Mouse (Mus musculus): ENCODE measurements at regions not wholly inside any gene's neighbourhood (a gene's known extent, or its start where the extent isn't known, plus 50 kb on each side); places are given as distances from the start of the nearest gene placed in this dataset.
A peak's percentile ranks its signal among the peaks of the same experiment; 100 is the strongest.

DNA sequence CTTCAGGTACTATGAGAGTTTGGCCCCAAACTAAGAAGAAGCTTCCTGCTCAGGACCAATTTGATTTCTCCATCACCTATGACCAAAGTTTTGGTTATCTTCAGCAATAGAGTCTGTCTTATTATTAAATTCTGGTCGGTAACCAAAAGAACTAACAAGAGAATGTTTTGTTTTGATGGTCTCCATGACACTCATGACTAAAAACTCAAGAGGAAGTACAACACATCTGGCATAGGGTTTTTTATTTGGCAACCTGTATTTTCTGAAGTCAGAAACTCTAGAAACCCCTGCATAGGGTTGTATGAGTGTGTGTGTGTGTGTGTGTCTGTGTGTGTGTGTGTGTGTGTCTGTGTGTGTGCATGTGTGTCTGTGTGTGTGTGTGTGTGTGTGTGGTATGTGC lies 310.5 kb downstream of the Ptprc start:
- DNase-seq (ENCODE audit: low read depth, low spot score), result peak; percentile 8

DNA sequence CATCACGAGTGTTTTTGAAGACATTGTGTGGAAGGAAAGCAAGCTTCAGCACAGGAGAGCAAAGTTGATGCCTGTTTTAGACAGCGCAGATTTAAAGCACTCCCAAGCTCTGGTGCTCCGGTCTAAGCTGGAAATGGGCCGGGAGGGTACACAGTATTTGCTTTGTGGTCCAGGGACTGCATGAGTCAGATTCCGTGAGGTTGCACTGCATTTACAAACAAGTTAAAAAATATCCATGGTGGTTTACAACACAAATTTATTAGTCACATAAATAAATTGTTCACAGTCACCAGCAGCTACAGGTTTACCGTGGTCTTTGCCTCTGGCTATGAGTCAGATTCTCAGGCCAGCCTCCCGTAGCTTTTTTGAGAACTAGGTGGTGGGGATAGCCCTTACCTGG lies 312.0 kb downstream of the Ptprc start:
- DNase-seq (ENCODE audit: low read depth, low spot score), result no peak

DNA sequence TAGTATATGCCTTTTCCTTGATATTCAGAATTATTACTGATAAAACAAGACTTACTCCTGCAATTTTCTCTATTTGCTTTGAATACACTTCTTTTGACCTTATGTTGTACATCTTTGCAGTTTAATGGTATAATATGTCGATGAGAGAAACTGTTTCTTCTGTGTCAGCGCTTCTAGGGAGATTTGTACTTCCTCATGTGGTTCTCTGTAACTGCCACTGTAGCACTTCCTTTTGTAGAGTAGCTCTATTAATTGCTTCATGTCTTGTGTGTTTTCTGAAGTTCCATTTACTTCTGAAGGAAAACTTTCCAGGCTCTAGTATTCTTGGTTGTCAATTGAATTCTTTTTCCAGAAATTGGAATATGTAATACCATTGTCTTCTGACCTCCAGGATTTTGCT lies 323.2 kb downstream of the Ptprc start:
- DNase-seq (ENCODE audit: low read depth, low spot score), result no peak

DNA sequence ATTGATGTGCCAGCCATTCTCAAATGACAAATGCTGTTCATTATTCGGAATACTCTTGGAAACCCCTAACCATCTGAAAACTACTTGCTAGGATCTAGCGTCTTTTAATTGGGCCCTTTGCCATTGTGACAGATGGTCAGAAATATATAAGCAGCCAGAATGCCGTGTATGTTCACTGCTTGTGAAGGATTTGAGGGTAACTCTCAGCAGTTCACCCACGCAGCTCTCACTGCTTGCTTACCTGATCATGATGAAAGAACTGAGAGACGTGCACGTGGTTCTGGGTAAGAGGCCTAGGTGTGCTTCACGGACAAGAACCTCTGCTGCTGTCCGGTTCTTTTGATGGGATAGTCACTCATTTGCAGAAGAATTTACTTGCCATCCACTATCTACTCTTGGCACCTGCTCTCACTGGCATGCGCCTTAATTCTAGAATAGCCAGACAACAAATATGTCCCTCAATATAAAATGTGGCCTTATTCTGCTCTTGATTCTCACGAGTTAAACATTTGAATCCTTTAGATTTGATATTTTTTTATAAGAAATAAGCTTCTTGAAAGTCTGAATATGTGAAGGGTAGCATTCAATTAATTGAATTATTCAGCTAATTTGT lies 328.1 kb downstream of the Ptprc start:
- DNase-seq (ENCODE audit: low read depth, low spot score), result no peak

DNA sequence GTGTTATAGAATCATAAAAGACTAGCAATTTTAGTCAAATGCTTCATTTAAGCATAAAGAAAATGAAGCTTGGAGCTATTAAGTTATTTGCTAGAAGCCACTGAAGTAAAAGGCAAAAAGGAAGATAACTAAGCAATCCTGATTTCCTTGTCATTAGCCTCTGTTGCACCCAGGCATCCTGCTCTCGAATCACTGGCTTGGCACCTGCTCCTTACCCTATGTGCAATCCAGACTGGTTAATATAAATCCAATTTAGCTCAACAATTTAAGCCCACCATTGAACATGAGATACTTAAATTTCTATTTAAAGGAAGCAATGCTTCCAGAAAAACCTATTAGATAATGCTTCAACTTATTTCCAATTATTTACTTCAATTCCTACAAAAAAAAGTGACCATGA lies 328.7 kb downstream of the Ptprc start:
- no peak for DNase-seq (ENCODE audit: low read depth, low spot score)

DNA sequence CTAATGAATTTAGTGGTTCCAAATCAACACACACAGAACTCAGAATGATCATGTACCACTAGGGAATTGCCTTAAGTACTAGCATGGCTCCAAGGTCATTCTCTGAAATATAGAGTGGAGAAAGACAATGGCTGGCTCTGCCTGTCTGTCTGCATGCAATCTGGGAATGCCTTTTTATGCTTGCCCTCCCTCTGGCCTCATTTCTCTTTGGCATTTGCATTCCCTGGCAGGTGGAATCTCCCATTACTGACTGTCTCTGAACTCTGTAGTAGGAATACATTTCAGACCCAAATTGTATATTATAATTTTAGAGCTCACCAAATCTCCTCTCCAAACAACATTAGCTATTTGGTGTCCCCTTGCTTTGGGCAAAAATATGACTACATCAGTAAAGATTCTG lies 335.0 kb downstream of the Ptprc start:
- DNase-seq (ENCODE audit: low read depth, low spot score), result no peak

DNA sequence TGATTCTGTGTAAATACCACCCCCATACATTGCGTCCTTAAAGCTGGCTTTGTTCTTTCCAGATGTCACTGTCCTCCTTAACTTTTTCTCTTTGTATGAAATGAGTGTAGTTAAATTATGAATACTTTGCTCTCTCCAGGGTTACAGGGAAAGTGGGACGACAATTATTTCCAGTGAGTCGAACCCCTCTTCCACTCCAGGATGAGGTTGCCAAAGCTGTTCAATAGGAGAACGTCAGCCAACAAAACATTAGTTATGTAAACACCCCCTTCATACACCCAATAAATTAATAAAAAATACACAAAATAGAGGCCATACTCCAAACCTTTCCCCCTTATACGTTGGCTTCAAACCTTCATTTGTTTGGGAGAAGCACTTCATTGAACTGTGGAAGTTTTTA lies 335.8 kb downstream of the Ptprc start:
- DNase-seq (ENCODE audit: low read depth, low spot score), result no peak

DNA sequence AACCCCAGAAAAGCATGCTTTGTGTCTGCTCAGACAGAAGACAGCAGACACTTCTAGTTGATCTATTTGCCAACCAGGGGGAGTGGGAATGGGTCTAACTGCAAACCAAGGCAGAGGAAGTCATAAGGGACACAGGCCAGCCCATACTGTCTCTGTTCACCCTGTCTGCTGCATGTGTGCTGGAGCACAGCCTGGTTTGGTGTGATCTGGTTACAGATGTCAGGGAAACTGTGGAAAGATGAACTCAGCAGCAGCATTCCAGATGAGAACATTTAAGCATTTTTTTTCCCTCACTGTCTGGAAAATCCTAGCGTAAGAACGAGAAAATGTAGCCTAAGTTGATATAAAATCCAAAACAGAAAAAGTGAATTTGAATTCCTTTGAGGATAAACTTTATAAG lies 336.2 kb downstream of the Ptprc start:
- DNase-seq (ENCODE audit: low read depth, low spot score), result no peak

DNA sequence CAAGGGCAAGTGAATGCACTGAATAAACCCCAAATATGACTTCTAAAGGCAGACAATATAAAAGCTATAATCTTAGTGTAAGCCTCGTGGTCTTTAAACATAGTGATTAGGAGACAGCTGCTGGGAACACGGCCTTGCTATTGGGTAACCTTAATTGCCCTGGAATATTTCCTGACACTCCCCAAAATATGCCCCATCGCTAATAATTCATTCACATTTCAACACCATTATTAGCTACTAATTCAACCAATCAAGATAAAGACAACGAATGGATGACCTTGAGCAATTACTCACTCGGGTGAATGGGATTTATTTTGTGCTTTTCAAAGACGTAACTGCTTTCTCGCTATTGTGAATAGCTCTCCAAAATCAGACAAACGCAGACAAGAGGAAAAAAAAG lies 337.2 kb downstream of the Ptprc start:
- DNase-seq (ENCODE audit: low read depth, low spot score), result no peak

DNA sequence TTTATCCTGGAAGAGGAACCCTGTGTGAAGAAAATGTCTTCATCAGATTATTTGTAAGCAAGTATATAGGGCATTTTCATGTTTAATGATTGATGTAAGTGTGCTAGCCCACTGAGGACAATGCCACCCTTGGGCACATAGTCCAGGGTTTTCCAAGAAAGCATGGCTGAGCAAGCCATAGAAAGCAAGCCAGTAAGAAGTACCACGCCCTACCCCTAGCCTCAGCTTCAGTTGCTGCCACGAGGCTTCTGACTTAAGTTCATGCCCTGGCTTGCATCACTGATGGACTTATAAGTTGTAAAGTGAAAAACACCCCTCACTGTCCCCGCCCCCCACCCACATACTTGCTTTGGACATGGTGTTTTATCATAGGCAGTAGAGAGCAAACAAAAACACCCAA lies 342.0 kb downstream of the Ptprc start:
- no peak for DNase-seq (ENCODE audit: low read depth, low spot score)

DNA sequence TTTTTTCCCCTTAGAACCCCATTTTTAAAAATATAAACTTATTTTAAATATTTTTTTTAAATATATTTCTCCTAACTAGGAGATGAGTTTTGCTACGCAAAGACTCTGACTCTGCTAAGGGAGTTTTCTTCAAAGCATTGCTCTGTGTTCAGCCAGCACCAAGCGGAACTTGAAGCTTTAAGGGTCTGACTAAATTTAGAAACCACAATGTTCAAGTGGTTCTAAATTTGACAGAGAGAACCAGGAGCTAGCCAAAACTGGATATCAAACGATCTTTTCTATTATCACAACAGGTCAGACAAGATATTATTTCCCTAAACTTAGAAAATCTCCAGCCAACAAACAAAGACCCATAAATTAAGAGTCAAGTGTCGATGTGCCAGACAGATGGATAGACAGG lies 344.2 kb downstream of the Ptprc start:
- DNase-seq (ENCODE audit: low read depth, low spot score), result no peak

DNA sequence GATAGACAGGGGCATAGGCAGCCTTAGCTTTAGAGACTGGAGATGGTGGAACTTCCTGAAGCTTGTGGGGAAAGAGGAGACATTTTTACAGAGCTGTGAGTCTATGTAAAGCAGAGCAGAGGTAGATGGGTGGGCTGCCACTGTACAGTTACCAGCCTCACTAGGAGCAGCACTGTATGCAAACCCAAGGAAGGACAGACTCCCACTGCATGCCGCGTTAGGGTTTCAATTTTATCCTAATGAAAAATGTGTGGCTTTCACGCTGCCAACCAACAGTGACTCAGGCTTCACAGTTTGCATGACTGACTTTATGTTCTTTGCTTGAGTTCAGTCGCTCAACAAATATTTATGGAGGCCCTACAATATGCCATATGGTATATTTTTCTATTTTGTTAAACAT lies 348.1 kb downstream of the Ptprc start:
- DNase-seq (ENCODE audit: low read depth, low spot score), result no peak

DNA sequence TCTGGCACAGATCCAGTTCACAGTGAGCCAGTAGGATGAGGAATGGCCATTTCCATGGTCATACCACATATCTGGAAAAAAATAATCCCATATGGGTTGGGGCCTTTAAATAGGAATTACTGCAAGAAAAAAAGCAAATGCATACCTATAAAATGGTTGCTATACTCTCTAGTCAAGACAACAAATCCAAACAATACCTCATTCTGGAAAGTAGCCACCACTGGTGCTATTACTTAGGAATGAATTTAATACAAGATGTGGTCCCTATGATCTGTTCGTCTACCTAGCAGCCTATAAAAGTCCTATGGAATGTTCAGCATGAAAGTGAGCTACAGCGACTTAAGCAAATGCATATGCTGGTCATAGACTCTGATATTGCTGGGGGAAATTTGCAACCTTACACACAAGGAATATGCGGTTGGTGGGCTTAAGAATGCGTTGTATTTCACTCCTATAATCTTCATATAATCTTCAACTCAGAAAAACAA lies 360.1 kb downstream of the Ptprc start:
- no peak for DNase-seq (ENCODE audit: low read depth, low spot score)

DNA sequence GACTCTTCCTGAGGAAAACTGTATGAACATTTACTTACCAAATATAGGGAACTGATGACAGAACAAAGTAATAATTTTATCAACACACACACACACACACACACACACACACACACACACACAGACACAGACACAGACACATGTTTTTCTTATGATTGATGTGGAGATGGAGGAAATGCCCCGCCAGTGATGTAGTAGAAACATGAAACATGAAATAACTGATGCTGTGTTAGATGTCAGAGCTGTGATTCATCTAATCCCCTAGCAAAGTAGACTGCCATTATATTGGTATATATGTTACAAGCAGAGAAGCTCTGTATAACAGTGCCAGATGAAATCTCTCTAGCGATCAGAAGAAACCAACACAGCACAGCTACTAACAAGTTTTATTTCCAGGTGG lies 361.0 kb downstream of the Ptprc start:
- peak; percentile 21 for DNase-seq (ENCODE audit: low read depth, low spot score)

DNA sequence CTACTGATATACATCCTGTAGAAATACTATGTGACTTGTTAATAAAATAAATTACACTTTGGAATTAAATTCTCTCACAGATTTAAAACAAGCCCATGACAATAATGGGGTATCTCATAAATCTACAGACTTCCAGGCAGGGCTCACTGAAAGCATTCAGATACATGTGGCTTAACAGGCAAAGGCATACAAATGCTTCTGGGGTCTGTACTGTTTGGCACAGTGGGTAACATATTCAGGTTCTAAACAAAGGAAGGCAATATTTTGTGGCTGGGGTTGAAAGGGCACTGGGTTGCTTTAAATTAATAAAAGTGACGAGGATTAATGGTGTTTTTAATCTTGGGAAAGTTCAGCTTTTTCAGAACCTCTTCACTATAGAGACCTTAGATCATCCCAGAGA lies 361.8 kb downstream of the Ptprc start:
- no peak for DNase-seq (ENCODE audit: low read depth, low spot score)

DNA sequence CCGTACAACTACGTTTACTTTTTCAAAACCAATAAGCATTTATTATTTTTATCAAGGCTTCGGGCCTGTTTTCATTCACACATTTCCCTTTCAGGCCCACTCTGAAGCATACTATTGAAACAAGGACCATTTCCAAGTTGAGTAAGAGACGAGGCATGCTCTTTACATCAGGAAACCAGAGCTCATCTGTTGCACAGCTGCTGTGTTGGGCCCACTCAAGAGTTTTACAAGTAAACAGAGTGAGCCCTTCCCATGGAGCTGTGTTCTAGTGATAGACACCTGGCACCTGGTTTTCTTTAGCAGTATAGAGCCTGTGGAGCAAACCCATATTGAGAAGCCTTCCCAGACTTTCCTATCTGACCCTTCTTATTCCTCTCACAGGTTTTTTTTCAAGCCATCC lies 363.5 kb downstream of the Ptprc start:
- no peak for DNase-seq (ENCODE audit: low read depth, low spot score)

DNA sequence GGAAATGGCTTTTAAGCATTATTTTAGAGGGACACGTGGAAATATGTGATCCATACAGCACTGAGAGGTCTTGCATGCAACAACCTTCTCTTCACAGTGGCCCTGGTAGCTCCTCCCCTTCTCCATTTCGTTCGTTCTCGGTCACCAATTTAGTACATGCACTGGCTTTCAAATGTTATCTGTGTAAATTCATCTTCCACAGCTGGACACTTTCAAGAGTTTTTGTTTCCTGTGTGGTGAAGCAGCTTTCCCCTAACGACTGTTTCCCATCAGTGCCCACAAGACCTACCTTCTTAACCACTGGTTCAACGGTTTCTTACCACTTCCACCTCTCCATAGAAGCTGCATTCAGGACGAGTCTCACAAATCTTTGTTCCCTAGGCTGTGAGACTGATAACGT lies 368.8 kb downstream of the Ptprc start:
- peak; percentile 46 for DNase-seq (ENCODE audit: low read depth, low spot score)

DNA sequence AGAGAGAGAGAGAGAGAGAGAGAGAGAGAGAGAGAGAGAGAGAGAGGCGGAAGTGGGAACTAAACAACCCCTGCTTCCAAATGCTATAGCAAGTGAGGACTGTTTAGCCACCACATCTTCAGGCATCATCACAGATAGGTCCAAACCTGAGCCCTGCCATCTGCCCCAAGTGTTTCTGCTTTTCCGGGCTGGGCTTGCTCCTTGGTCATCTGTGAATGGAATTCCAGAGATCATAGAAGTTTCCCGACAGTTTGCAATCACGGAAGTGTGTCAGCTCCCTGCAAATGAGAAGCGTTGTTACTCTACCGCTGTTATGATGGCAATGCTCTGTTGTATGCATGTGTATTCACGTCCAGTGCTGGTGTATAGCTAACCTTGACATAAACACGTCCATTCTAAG lies 369.3 kb downstream of the Ptprc start:
- DNase-seq (ENCODE audit: low read depth, low spot score), result peak; percentile 25

DNA sequence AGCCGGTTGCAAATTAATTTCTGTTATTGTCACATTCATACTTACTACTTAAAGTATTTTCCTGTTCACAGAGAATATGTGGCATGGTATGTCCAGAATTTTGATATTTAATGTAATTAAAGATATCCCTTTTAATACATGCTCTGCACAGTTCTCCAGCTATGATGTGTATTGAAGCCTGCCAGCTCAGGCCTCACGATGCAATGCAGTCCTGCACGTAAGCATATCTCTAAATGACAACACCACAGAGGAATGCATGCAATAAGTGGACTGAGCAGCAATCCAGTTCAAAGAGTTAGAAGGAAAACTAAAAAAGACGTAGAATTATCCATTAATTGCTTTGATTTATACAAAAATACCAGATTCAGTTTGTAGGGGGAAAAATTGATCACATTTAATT lies 373.4 kb downstream of the Ptprc start:
- no peak for DNase-seq (ENCODE audit: low read depth, low spot score)

DNA sequence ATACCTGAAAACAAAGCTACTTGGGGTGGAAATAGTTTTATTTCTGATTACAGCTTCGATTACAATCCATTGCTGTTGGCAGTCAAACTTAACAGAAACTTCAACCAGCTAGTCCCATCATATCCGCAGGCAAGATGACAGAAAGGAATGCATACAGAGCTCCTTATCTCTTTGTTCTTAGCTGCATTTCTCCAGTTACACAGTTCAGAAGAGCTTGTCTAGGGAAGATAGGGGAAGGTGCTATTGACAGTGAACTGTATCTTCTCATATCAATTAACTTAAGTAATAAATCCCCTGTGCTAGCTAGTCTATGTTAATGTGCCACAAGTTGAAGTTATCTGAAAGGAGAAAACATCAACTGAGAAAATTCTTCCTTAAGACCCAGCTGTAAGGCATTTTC lies 374.8 kb downstream of the Ptprc start:
- no peak for DNase-seq (ENCODE audit: low read depth, low spot score)

DNA sequence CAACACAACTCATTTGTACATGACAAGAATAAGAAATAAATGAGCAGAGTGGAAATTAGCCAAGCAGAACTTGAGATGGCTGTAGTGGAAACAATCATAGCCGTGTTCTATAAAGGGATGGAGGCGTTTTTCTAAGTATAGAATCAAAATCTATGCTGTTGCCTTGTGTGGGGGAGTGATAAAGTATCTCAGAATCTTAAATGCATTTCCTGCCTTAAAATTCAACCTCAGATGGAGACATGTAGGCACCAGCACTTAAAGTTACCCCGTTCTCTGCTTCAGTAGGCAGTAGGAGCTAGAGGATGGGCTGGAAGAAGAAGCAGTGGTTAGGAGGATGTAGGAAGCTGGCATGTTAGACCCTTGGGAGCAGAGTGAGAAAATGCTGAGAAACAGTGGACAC lies 386.7 kb downstream of the Ptprc start:
- DNase-seq (ENCODE audit: low read depth, low spot score), result no peak

DNA sequence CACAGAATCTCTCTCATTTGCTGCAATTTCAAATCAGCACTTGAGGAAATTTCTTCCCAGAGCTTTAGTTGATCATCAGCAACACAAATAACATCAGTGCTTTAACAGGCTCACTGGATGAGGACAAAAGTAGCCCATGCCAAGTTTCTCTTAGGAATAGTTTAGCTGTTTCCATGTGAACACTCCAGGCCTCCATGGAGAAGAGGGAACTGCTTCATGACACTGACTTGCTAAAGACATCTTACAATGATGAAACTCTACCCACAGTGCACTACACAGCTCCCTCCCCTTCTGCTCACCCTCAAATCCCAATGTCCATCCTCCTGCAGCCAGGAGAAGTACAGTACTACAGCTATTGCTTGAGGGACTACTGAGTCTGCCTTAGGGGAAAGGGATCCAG lies 388.9 kb downstream of the Ptprc start:
- no peak for DNase-seq (ENCODE audit: low read depth, low spot score)

DNA sequence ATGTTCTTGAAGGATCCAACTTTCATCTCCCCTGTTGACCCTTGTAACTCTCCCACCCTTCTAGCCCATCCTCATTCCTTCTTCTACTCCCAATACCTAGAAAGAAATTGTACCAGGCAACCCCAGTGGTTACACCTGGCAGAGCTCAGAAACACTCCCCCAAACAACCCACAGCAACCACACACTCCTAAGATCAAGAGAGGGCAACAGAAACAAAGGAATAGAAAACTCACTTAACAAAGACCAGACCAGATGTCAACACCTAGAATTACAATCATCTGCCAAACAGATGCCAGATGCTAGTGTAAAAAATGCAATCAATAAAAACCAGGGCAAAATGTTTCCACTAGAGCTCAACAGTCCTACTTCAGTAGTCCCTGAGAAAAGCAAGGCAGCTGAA lies 400.9 kb downstream of the Ptprc start:
- no peak for DNase-seq (ENCODE audit: low read depth, low spot score)

DNA sequence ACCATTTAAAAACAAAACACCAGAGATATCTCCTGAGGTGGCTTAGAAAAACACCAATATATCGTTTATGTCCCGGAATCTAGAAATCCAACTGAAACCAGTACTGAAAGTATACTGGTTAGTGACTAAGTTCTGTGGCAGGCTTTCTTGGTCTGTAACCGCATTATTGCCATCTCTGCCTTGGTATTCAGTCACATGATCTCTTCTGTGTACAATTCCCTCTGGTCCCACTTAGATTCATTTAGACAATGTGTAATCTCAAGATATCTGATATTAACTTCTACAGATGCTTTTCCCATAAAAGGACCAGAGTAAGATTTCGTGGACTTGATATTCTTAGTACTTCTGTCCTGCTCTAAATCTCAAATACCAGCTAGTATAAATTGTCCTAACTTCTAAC lies 414.7 kb downstream of the Ptprc start:
- no peak for DNase-seq (ENCODE audit: low read depth, low spot score)

Data from CD4-positive, CD25-positive, alpha-beta regulatory T cell, adult 2 months (primary cell).